Mouse (Mus musculus) frontal cortex, adult (tissue): Measurements from ENCODE around the gene Colca2.

Source experiments
- ATAC-seq: cut with Nextera tagmentation; 2 replicates; pipeline ENCODE4 v1.9.2; 2017; ENCODE audit warnings: mild to moderate bottlenecking, moderate library complexity, mixed read lengths; ENCODE audit not compliant: low TSS enrichment

Gene Colca2

DNA sequence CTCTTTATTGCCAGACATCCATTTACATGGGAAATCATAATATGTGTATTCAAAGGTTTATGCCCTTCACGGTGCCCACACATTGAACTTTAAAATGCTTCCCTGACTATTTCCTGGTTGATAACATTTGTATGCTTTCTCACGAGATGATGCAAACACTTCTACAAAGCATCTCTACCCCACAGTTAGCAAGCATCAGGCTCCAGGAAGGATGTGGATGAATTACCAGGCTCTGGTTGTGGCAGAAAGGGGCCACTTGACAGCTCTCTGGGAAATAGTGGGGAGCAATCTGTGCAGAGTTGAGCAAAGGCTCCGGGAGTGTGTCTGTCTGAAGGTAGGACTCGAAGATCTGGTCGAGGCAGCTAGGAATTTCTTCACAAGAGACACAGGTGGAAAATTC, 6.3 kb downstream of the Colca2 start:
- ATAC-seq, result no peak

DNA sequence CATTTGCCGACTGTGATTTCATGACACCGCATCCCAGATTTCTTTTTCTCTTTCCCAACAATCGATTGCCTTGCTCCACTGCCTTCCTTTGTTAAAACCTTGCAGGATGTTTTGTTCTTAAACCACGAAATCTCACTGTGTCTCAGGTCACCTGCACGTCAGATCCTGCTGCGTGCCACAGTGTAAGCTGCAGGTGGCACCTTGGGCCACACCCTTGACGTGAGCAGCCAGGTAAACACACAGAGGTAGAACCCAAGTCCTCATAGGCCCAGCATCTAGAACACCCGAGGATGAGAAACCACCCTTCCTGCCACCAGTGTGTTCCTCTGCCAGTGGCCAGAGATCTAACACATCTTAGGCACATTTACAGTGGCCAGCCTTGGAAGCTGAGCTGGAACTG, 7.3 kb downstream of the Colca2 start:
- ATAC-seq, result no peak

DNA sequence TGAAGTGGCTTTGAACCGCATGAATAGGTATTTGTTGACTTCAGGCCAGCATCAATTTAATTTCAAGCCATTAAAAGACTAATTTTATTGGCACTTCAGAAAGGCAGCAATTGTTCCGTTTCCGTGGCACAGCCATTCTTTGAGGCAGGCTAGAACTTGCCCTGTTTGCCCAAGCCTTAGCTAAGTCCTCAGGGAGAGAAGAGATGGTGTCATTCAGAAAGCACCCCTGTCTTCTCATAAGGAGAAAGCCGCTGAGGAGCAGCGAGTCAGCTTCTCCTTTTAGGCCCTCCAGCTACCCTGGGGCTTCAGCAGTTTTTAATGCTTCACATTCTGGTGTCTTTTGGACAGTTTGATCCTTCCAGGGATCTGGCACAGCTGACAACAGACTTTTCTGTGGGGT, 9.5 kb downstream of the Colca2 start:
- no peak for ATAC-seq

DNA sequence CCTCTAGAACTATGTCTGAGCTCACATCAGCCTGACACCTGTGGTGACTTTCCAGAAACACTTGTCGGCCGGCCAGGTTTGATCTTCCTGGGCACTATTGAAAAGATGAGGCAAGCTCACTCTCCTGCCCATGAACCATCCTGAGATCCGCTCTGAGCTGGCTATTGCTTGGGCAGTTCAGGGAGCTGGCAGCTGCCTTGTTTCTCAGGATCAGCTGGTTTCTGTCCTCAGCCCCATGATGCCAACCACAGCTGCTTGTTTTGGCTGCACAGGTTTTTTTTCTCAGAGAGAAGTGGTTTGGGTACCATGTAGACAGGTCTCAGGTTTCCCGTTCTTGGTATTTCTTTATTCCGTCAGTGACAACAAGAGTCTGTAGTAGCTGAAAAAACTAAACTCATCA, 19.9 kb downstream of the Colca2 start:
- ATAC-seq, result no peak

DNA sequence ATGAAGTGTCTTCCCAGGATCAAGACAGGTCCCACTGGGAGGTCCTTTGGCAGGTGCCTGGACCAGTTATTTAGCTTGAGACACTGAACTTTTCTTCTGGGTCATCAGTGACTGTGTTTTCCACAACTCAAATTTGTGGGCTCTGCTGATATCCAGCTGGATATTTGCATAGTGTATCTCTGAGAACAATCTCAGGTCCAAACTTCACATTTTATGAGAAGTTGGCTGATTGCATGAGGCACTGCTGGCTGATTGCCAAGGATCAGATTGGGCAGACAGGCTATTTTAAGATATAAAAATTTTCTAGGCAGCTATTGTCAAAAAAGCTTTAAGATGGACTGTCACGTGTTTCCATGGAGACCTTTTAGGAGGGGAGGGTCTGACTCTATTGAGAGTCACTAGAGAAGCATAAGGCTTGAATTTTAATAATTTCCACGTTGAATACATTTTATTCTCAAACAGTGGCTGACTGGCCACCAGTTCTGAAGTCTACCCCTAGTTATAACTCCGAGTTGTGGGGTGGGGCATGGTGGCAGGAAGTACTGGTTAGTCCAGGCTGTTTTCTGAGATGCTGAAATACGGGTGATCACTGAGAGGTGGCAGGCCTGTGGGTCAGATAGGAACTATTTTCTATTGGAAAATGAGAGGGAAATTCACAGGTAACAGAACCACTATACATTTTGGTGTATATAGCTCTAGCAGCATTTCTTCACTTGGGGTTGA, 21.4 kb downstream of the Colca2 start:
- ATAC-seq, result no peak

DNA sequence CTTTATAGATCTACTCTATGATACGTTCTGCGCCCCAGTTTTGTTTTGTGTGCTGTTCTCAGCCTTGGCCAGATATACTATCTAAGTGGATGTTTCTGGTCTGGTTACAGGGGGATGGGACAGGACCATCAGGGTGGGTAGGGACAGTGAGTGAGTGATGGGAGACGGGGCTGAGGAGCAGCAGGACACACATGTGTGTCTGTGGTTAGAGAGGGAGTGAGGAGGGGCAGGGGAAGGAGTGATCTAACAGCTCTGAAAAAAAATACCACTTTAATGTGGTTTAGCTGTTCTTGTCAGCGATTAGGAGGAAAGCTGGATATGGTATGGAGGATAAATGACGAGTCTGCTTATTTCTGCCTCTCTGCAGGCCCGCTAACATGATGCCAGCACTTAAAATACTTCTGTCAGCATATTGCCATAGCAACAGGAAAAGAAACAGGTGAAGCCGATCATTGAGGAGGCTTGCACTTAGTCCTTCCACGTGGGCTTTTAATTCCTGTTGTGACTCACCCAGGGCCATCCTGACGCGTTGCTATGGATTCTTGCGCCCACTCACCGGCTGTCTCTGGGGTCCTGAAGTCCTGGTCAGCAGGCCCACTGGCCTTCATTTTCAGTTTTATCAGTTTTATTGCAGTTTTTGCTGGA, 39.5 kb downstream of the Colca2 start:
- peak; percentile 98 for ATAC-seq

DNA sequence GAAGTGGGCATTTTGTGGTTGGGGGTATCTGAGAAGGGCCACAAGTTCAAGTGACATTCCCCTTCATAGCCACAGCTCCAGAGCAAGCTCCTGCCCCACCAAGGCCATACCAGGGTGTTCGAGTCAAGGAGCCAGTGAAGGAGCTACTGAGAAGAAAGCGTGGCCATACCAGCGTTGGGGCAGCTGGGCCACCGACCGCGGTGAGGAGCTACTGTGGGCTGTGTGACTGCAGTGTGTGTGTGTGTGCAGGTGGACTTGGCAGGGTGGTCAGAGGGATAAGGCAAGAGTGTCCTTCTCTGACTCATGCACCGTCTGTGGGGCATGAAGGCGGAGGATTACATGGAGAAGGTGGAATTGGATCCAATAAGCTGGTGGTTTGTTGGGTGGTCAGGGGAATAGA, 46.2 kb downstream of the Colca2 start:
- ATAC-seq, result no peak

DNA sequence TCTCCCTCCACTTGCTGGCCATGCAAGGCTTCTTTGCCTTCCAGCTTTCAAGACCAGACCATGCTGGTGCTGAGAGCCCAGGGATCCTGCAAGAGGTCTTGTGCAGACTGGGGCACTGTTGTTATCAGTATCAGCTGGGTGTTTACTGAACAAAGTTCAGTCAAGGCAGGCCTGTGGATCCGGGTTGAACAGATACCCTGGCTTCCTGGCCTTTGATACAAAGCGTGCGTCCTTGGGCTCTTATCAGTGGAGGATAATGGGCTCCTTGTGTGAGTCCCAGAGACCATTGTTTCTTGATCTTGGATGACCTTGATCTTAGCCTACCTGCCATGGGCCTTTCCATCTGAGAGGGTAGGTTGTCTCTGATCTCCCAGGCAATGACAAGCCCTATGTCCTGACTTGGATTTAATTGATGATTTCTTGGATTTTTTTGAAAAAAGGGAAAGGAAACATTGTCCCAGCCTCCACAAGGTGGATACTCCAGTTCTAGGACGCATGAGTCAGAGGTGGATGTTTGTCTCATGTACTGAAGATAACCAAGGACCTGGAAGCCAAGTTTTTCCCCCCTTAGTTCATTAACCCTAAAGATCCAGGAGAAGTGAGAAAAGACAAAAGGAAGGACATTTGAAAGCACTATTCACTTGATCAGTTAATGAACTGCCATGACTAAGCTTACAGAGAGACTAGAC, 47.5 kb downstream of the Colca2 start:
- no peak for ATAC-seq

DNA sequence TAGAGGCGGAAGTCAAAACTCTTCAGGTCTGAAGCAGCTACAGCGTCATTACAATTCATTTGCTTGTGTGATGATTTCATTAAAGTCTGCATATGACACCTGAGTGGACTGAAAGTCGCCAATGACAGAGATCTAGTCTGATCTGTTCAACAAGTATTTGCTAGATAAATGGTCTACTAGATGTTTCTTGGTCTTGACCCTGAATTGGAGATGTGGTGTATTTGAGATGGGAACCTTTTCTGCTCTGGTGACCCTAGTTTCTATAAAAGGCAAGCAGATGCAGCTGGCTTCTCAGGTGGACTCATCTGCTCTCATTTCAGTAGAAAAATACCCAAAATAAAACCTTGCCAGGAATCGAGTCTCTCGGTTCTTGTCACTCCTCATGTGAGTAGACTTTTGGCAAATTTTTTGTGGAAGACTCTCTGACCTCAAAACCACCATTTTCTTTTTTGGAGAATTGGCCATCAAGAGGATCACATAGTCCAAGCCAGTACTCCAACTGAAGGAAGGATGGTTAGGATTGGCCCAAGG, 52.7 kb downstream of the Colca2 start:
- no peak for ATAC-seq
